ENCODE assay signal across 10 mouse cellular contexts in the genomic region with DNA sequence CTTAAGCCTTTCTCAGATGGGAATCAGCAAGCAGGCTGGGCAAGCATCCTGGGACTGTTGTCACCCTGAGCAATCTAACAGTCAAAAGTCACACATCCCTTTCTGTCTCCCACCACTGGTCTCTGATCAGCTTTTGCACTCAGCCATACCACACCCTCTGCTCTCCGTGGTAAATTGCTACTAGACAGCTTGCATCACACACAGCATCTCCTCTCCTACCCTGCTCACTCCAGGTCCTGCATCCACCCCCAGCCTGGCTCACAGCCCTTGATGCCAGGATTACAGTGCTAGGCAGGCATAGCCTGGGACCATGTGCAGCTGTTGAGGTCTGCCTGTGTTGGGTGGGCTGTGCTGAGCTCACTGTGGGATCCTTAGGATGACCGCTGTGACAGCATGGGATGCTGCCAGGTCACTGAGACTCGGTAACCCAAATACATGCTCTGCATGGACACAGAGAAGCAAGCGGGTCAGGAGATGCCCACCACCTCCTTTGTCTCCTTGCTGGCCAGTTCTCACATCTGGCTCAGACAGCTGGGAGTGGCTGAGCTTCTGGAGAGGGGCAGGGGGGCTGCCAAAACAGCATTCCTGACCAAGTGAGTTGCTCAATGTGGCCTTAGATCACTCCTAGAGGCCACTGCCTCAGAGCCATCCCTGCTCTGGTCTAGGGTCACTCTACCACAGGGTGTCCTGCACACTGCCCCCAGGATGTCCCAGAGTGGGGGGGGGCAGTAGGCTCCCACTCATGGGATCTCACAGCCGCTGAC. TPM values are rescaled to one million over a fixed set of nuclear protein-coding genes. Genes with fewer than 3 reads are reported as not detected.
DNase-seq lines count a peak whose midpoint lies in the region; ATAC-seq and TF ChIP-seq lines count a peak whose summit lies in the region.
"Had no signal": no experiment of that assay in that cellular context is flagged by ENCODE, and none has a peak within 500 bp of the region (broad histone marks: within the 10 kb centered on the region; RNA-seq: fewer than 3 reads in every experiment).

No protein-coding gene starts in this region.

- H3K27me3 ChIP-seq in forebrain, embryonic 10.5 days (ENCODE audit: poor library complexity, severe bottlenecking) = peaks cover 7% of the 10 kb centered on the region
- H3K27me3 ChIP-seq in forebrain, embryonic 14.5 days (replicated peaks; ENCODE audit: control insufficient read depth, insufficient read depth, low read length) = no peaks in the 10 kb centered on the region
- H3K27me3 ChIP-seq in forebrain, postnatal 0 days (ENCODE audit: insufficient read depth, low read length) = no peaks in the 10 kb centered on the region
- H3K27me3 ChIP-seq in limb, embryonic 15.5 days = no peaks in the 10 kb centered on the region
- peaks cover 7% of the 10 kb centered on the region; the same call in 1 of the 2 replicates for H3K27me3 ChIP-seq in neural tube, embryonic 13.5 days

- H3K27ac ChIP-seq in forebrain, embryonic 10.5 days = peak overlapping the region; percentile 48; the same call in 1 of the 2 replicates
- H3K27ac ChIP-seq in forebrain, embryonic 14.5 days (ENCODE audit: low read depth, low read length) = no peak overlapping the region
- H3K27ac ChIP-seq in forebrain, postnatal 0 days (ENCODE audit: low read depth, low read length) = no peak overlapping the region
- H3K27ac ChIP-seq in limb, embryonic 15.5 days = peak overlapping the region; percentile 57
- no peak overlapping the region for H3K27ac ChIP-seq in neural tube, embryonic 13.5 days (replicated peaks)

- no peak for ATAC-seq in forebrain, embryonic 14.5 days
- ATAC-seq in forebrain, postnatal 0 days = peak; percentile 30
- 0 out of 2 replicates have a peak, but pooled peaks have one; percentile 2 for ATAC-seq in limb, embryonic 15.5 days (ENCODE audit: insufficient number of reproducible peaks, low FRiP score, low TSS enrichment, low read depth)
- ATAC-seq in neural tube, embryonic 13.5 days (ENCODE audit: low read depth) = 0 out of 2 replicates have a peak, but pooled peaks have one; percentile 17

- H3K9ac ChIP-seq in forebrain, embryonic 14.5 days (ENCODE audit: low read length) = no peak overlapping the region
- H3K9ac ChIP-seq in forebrain, postnatal 0 days = no peak overlapping the region
- no peak overlapping the region for H3K9ac ChIP-seq in limb, embryonic 15.5 days
- H3K9ac ChIP-seq in neural tube, embryonic 13.5 days = no peak overlapping the region

- TF ChIP-seq CTCF in forebrain, postnatal 0 days (IDR thresholded peaks at IDR 0.05; ENCODE audit: low read depth) = no peak

- no peaks in the 10 kb centered on the region for H3K9me3 ChIP-seq in forebrain, embryonic 10.5 days
- H3K9me3 ChIP-seq in forebrain, embryonic 14.5 days (replicated peaks; ENCODE audit: control insufficient read depth, low read length) = no peaks in the 10 kb centered on the region
- H3K9me3 ChIP-seq in forebrain, postnatal 0 days (ENCODE audit: low read length) = no peaks in the 10 kb centered on the region
- no peaks in the 10 kb centered on the region for H3K9me3 ChIP-seq in limb, embryonic 15.5 days
- no peaks in the 10 kb centered on the region for H3K9me3 ChIP-seq in neural tube, embryonic 13.5 days

- H3K4me1 ChIP-seq in forebrain, embryonic 10.5 days = peaks cover 36% of the 10 kb centered on the region
- no peaks in the 10 kb centered on the region for H3K4me1 ChIP-seq in forebrain, embryonic 14.5 days (ENCODE audit: control insufficient read depth, insufficient read depth, low read length)
- H3K4me1 ChIP-seq in forebrain, postnatal 0 days (ENCODE audit: insufficient read depth) = peaks cover 2% of the 10 kb centered on the region; the same call in 1 of the 2 replicates
- peaks cover 47% of the 10 kb centered on the region for H3K4me1 ChIP-seq in limb, embryonic 15.5 days
- peaks cover 22% of the 10 kb centered on the region for H3K4me1 ChIP-seq in neural tube, embryonic 13.5 days (replicated peaks)

- H3K4me3 ChIP-seq in forebrain, embryonic 10.5 days = no peak overlapping the region
- H3K4me3 ChIP-seq in forebrain, embryonic 14.5 days (ENCODE audit: low read depth, low read length) = no peak overlapping the region
- H3K4me3 ChIP-seq in forebrain, postnatal 0 days (ENCODE audit: low read depth, low read length) = no peak overlapping the region
- H3K4me3 ChIP-seq in limb, embryonic 15.5 days = no peak overlapping the region
- H3K4me3 ChIP-seq in neural tube, embryonic 13.5 days = no peak overlapping the region

- H3K4me2 ChIP-seq in forebrain, embryonic 14.5 days (ENCODE audit: low read length) = no peak overlapping the region
- no peak overlapping the region for H3K4me2 ChIP-seq in forebrain, postnatal 0 days (ENCODE audit: low read depth)
- no peak overlapping the region for H3K4me2 ChIP-seq in limb, embryonic 15.5 days
- H3K4me2 ChIP-seq in neural tube, embryonic 13.5 days = no peak overlapping the region

- WGBS in forebrain, embryonic 10.5 days = 70% methylated on average over 5 of the region's 5 CpGs
- WGBS in forebrain, embryonic 14.5 days = 62% methylated on average over 5 of the region's 5 CpGs
- 69% methylated on average over 5 of the region's 5 CpGs for WGBS in forebrain, postnatal 0 days
- 57% methylated on average over 5 of the region's 5 CpGs for WGBS in limb, embryonic 15.5 days
- 78% methylated on average over 5 of the region's 5 CpGs for WGBS in neural tube, embryonic 13.5 days

- DNase-seq in forebrain, embryonic 10.5 days (ENCODE audit: extremely low spot score, low spot score) = no peak
- no peak for DNase-seq in forebrain, embryonic 14.5 days (ENCODE audit: low spot score)
- DNase-seq in 416B (ENCODE audit: low read depth) = peak; percentile 12
- DNase-seq in forebrain, postnatal 0 days = no peak
- no peak for DNase-seq in yolk sac, embryonic 10.5 days (ENCODE audit: low spot score)
- no peak for DNase-seq in spleen, postnatal 36 days (ENCODE audit: low spot score in 2 of 2)

- H3K36me3 ChIP-seq in forebrain, embryonic 10.5 days (replicated peaks) = no peaks in the 10 kb centered on the region
- no peaks in the 10 kb centered on the region for H3K36me3 ChIP-seq in forebrain, embryonic 14.5 days (ENCODE audit: control insufficient read depth, insufficient read depth, low read length)
- H3K36me3 ChIP-seq in forebrain, postnatal 0 days (ENCODE audit: insufficient read depth) = no peaks in the 10 kb centered on the region
- H3K36me3 ChIP-seq in limb, embryonic 15.5 days = no peaks in the 10 kb centered on the region
- H3K36me3 ChIP-seq in neural tube, embryonic 13.5 days = no peaks in the 10 kb centered on the region

RNA-seq across cellular contexts. Expression of gene Pdxk, which starts 6.2 kb away (rescaled TPM):
- polyA plus RNA-seq in forebrain, embryonic 10.5 days (2016; fragmentation: Nextera tagmentation; extraction: Ambion mirVana) = 13.0 and 14.0 TPM in 2 replicates
- 8.1 and 9.2 TPM in 2 replicates for polyA plus RNA-seq in forebrain, embryonic 14.5 days (2014; fragmentation: Nextera tagmentation; extraction: Ambion mirVana)
- total RNA-seq in forebrain, postnatal 0 days (2014; rRNA removed) = 30.5 and 43.6 TPM in 2 replicates
- polyA plus RNA-seq in forebrain, postnatal 0 days (2015; fragmentation: Nextera tagmentation; extraction: Ambion mirVana) = 20.0 and 30.7 TPM in 2 replicates
- polyA plus RNA-seq in limb, embryonic 15.5 days (2015; fragmentation: Nextera tagmentation; extraction: Ambion mirVana) = 11.9 and 13.1 TPM in 2 replicates
- 16.1 and 18.6 TPM in 2 replicates for polyA plus RNA-seq in neural tube, embryonic 13.5 days (2015; fragmentation: Nextera tagmentation; extraction: Ambion mirVana)

RNA-seq across cellular contexts. Expression of gene Cstb, which starts 33.1 kb away (rescaled TPM):
- 115 and 118 TPM in 2 replicates for polyA plus RNA-seq in forebrain, embryonic 10.5 days (2016; fragmentation: Nextera tagmentation; extraction: Ambion mirVana)
- polyA plus RNA-seq in forebrain, embryonic 14.5 days (2014; fragmentation: Nextera tagmentation; extraction: Ambion mirVana) = 119 and 142 TPM in 2 replicates
- 55.2 and 59.0 TPM in 2 replicates for total RNA-seq in forebrain, postnatal 0 days (2014; rRNA removed)
- 147 and 190 TPM in 2 replicates for polyA plus RNA-seq in forebrain, postnatal 0 days (2015; fragmentation: Nextera tagmentation; extraction: Ambion mirVana)
- 313 and 319 TPM in 2 replicates for polyA plus RNA-seq in limb, embryonic 15.5 days (2015; fragmentation: Nextera tagmentation; extraction: Ambion mirVana)
- polyA plus RNA-seq in neural tube, embryonic 13.5 days (2015; fragmentation: Nextera tagmentation; extraction: Ambion mirVana) = 107 and 115 TPM in 2 replicates

RNA-seq across cellular contexts. Expression of gene Rrp1, which starts 45.7 kb away (rescaled TPM):
- 338 and 366 TPM in 2 replicates for polyA plus RNA-seq in forebrain, embryonic 10.5 days (2016; fragmentation: Nextera tagmentation; extraction: Ambion mirVana)
- polyA plus RNA-seq in forebrain, embryonic 14.5 days (2014; fragmentation: Nextera tagmentation; extraction: Ambion mirVana) = 251 and 315 TPM in 2 replicates
- 256 TPM in 2 replicates for total RNA-seq in forebrain, postnatal 0 days (2014; rRNA removed)
- polyA plus RNA-seq in forebrain, postnatal 0 days (2015; fragmentation: Nextera tagmentation; extraction: Ambion mirVana) = 401 and 455 TPM in 2 replicates
- polyA plus RNA-seq in limb, embryonic 15.5 days (2015; fragmentation: Nextera tagmentation; extraction: Ambion mirVana) = 259 and 289 TPM in 2 replicates
- polyA plus RNA-seq in neural tube, embryonic 13.5 days (2015; fragmentation: Nextera tagmentation; extraction: Ambion mirVana) = 365 and 462 TPM in 2 replicates

RNA-seq across cellular contexts. Expression of gene Olfr1358, which starts 58.7 kb away (rescaled TPM):
- polyA plus RNA-seq in forebrain, embryonic 10.5 days (2016; fragmentation: Nextera tagmentation; extraction: Ambion mirVana) = not detected in 2 replicates
- polyA plus RNA-seq in forebrain, embryonic 14.5 days (2014; fragmentation: Nextera tagmentation; extraction: Ambion mirVana) = not detected in 2 replicates
- 0.71 TPM in 1 of 2 replicates, not detected in the other for total RNA-seq in forebrain, postnatal 0 days (2014; rRNA removed)
- not detected in 2 replicates for polyA plus RNA-seq in forebrain, postnatal 0 days (2015; fragmentation: Nextera tagmentation; extraction: Ambion mirVana)
- not detected in 2 replicates for polyA plus RNA-seq in limb, embryonic 15.5 days (2015; fragmentation: Nextera tagmentation; extraction: Ambion mirVana)
- not detected in 2 replicates for polyA plus RNA-seq in neural tube, embryonic 13.5 days (2015; fragmentation: Nextera tagmentation; extraction: Ambion mirVana)
- total RNA-seq: left cerebral cortex, postnatal 25 days had no signal
- polyA plus RNA-seq: embryonic facial prominence, embryonic 11.5 days had no signal

Comparison
In these comparisons a context has a peak if more than half of its experiments do, and no peak if none do; other contexts are left out.
1. H3K27ac ChIP-seq: peak in forebrain, embryonic 10.5 days (single experiment) and limb, embryonic 15.5 days (single experiment); none in forebrain, embryonic 14.5 days (single experiment), forebrain, postnatal 0 days (single experiment) and neural tube, embryonic 13.5 days (single experiment).